Mouse (Mus musculus): ENCODE results near the gene Gm21497. TPM values are rescaled to one million over a fixed set of nuclear protein-coding genes. Genes with fewer than 3 reads are reported as not detected.

Gm21497 gene
- 34.8 TPM for polyA plus RNA-seq (2014; fragmentation: Illumina TruSeq; extraction: RNeasy Lipid Tissue Mini Kit (QIAGEN cat#74804); ENCODE audit: low read depth, low replicate concordance)

GRCm38 (mm10) chrY:61646446-61646845 lies at the start of gene Gm21497:
Gm21497 (plus strand) TSS chrY:61646746.

